Mouse (Mus musculus) stomach, postnatal 0 days (tissue): ENCODE measurements at regions not wholly inside any gene's neighbourhood (a gene's known extent, or its start where the extent isn't known, plus 50 kb on each side); places are given as distances from the start of the nearest gene placed in this dataset.

Experiments
- CTCF ChIP-seq: IDR thresholded peaks from 2 replicates; pipeline ENCODE4 v1.5.1; 2016; ENCODE audit warnings: antibody characterized with exemption, low read depth, mild to moderate bottlenecking, moderate library complexity
- EP300 ChIP-seq: optimal IDR thresholded peaks from 2 replicates; pipeline ENCODE3; 2016; ENCODE audit warnings: antibody characterized with exemption

DNA sequence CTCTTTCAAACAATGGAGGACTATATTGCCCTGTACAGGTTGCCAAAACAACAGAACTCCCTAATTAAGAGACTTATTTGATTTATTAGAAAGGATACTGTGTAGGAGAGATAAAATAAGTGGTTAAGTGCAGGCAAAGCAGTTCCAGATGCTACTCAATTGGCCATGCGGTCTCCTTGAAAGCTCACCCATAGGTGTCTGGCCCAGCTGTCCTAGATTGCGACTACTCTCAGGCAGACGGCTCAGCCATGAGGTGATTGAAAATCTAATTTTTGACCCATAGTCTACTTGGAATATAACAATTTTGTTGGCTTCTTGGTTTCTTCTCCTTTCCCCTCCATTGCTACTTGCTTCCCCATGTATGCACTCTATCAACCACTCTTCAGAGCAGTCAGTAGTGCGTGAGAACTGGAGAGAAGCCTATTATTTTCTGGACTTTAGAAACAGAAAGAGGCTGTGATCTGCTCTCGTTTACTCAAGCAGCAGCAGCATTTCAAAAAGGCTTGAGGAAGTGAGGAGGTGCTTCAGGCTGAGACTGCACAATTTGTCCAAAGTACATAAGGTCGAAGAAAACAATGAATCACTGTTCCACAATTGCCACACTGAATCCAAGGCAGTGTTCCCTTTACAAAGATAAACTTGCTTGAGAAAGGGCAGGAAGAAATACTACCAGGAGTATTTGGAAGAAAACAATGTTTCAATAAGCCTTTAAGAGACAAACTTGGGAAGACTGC is 339.4 kb downstream of the Epha7 start:
- TF ChIP-seq CTCF: no peak
- TF ChIP-seq EP300: no peak
